Mouse (Mus musculus) mouse embryonic stem cell (cell line): ENCODE results near the gene Tmem164.

Experiments
- in situ Hi-C, 2 experiments: fragments of 300-500 bp; cut with MboI; formaldehyde crosslinking; loops; 1 replicate in 1 of 2; 3 replicates in 1 of 2; pipeline ENCODE4 v1.14.3; 2019 to 2020; ENCODE audit warnings: low sequenced_read_pairs in 2 of 2, low pct_unique_long_range_greater_than_20kb in 1 of 2, mixed read lengths in 1 of 2; ENCODE audit not compliant: unreplicated experiment in 1 of 2

The Tmem164 gene

GRCm38 (mm10) chrX:142727847-142728246 is 46.6 kb downstream of the Tmem164 start:
- in situ Hi-C loops, result no loop called here

- in situ Hi-C loops, result no loop called here
These were observed 47.8 kb downstream of the Tmem164 start for GRCm38 (mm10) chrX:142729040-142729439.

- in situ Hi-C loops, result no loop called here
These were observed 48.3 kb downstream of the Tmem164 start for GRCm38 (mm10) chrX:142729482-142729881.

GRCm38 (mm10) chrX:142737099-142737498 is 55.9 kb downstream of the Tmem164 start:
- in situ Hi-C loops, result no loop called here

- in situ Hi-C loops, result no loop called here
These were observed 56.5 kb downstream of the Tmem164 start for GRCm38 (mm10) chrX:142737719-142738118.

GRCm38 (mm10) chrX:142747428-142747827 is 66.2 kb downstream of the Tmem164 start:
- in situ Hi-C loops, result no loop called here

GRCm38 (mm10) chrX:142748574-142748973 is 67.4 kb downstream of the Tmem164 start:
- in situ Hi-C loops, result no loop called here

GRCm38 (mm10) chrX:142750775-142751174 is 69.6 kb downstream of the Tmem164 start:
- in situ Hi-C loops, result no loop called here

- in situ Hi-C loops, result no loop called here
These were observed 74.3 kb downstream of the Tmem164 start for GRCm38 (mm10) chrX:142755542-142755941.

GRCm38 (mm10) chrX:142760415-142760814 is 79.2 kb downstream of the Tmem164 start:
- in situ Hi-C loops, result no loop called here

GRCm38 (mm10) chrX:142763337-142763736 is 82.1 kb downstream of the Tmem164 start:
- in situ Hi-C loops, result no loop called here

- in situ Hi-C loops, result no loop called here
These were observed 88.5 kb downstream of the Tmem164 start for GRCm38 (mm10) chrX:142769698-142770097.

GRCm38 (mm10) chrX:142773658-142774057 is 92.5 kb downstream of the Tmem164 start:
- in situ Hi-C loops, result no loop called here

GRCm38 (mm10) chrX:142776131-142776530 is 94.9 kb downstream of the Tmem164 start:
- in situ Hi-C loops, result no loop called here

- in situ Hi-C loops, result no loop called here
These were observed 97.4 kb downstream of the Tmem164 start for GRCm38 (mm10) chrX:142778638-142779037.

- in situ Hi-C loops, result no loop called here
These were observed 105.2 kb downstream of the Tmem164 start for GRCm38 (mm10) chrX:142786160-142787052.

- in situ Hi-C loops, result no loop called here
These were observed 111.0 kb downstream of the Tmem164 start for GRCm38 (mm10) chrX:142792185-142792584.

- in situ Hi-C loops, result no loop called here
These were observed 112.9 kb downstream of the Tmem164 start for GRCm38 (mm10) chrX:142794069-142794610.

GRCm38 (mm10) chrX:142804596-142804995 is 123.4 kb downstream of the Tmem164 start:
- in situ Hi-C loops, result loop anchor here in 1 of 2 experiments (25.0 kb wide), 1 partner anchor 633 kb away; no protein-coding TSS in a partner anchor

GRCm38 (mm10) chrX:142806126-142806525 is 124.9 kb downstream of the Tmem164 start:
- in situ Hi-C loops, result loop anchor here in 1 of 2 experiments (25.0 kb wide), 1 partner anchor 631 kb away; no protein-coding TSS in a partner anchor
